Mouse (Mus musculus) embryonic facial prominence, embryonic 12.5 days (tissue): ENCODE data around the gene Armh3. TPM values are rescaled to one million over a fixed set of nuclear protein-coding genes. Genes with fewer than 3 reads are reported as not detected.
A peak's percentile ranks its signal among the peaks of the same experiment; 100 is the strongest.
"Not testable (repeated sequence)": the region's sequence is repeated elsewhere in the genome, so short reads cannot be mapped to it uniquely, and the experiment has no call there.

Source experiments
- ATAC-seq: fragments of 200-750 bp; cut with Nextera tagmentation; 2 replicates; pipeline ENCODE4 v1.8.0; 2017; ENCODE audit not compliant: insufficient number of reproducible peaks, insufficient read depth, low FRiP score, low TSS enrichment
- H3K27ac ChIP-seq: fragments of 300-500 bp; sonication (generic); 2 replicates; pipeline ENCODE4 v1.5.1; 2016; ENCODE audit warnings: mild to moderate bottlenecking
- H3K27me3 ChIP-seq: fragments of 300-500 bp; sonication (generic); 2 replicates; pipeline ENCODE4 v1.6.1; 2016; ENCODE audit warnings: mild to moderate bottlenecking, moderate library complexity
- H3K36me3 ChIP-seq: fragments of 300-500 bp; sonication (generic); 2 replicates; pipeline ENCODE4 v1.6.1; 2016; ENCODE audit warnings: mild to moderate bottlenecking
- H3K4me1 ChIP-seq: fragments of 300-500 bp; sonication (generic); 2 replicates; pipeline ENCODE4 v1.6.1; 2016
- H3K4me2 ChIP-seq: fragments of 300-500 bp; sonication (generic); replicated peaks from 2 replicates; pipeline ENCODE4 v1.6.1; 2016; ENCODE audit warnings: mild to moderate bottlenecking, moderate library complexity
- H3K4me3 ChIP-seq: fragments of 300-500 bp; sonication (generic); 2 replicates; pipeline ENCODE4 v1.5.1; 2016; ENCODE audit warnings: mild to moderate bottlenecking
- H3K9ac ChIP-seq: fragments of 300-500 bp; sonication (generic); 2 replicates; pipeline ENCODE4 v1.6.1; 2016; ENCODE audit warnings: mild to moderate bottlenecking, moderate library complexity
- H3K9me3 ChIP-seq: fragments of 300-500 bp; sonication (generic); 2 replicates; pipeline ENCODE4 v1.6.1; 2016; ENCODE audit warnings: mild to moderate bottlenecking, moderate library complexity
- WGBS: fragments of 180-500 bp; shearing (Covaris S2); methylation state at CpG from one replicate; pipeline ENCODE4 v1.1.7; 2016; 5-methylcytosine and 5-hydroxymethylcytosine counted together
- polyA plus RNA-seq: library from polyadenylated mRNA; unstranded; fragments of >200 nt; fragmentation: Nextera tagmentation; extraction: Ambion mirVana; gene quantifications from 2 replicates; pipeline ENCODE4 v1.2.1, GENCODE M21; 2016

Armh3 gene
- polyA plus RNA-seq, 1 experiment from 2014 or later = 20.0 TPM

- peaks cover 35% of the 10 kb centered on the region for H3K4me1 ChIP-seq
- no peak overlapping the region for H3K27ac ChIP-seq
- no peak for ATAC-seq
- H3K9me3 ChIP-seq = no peaks in the 10 kb centered on the region
- no peak overlapping the region for H3K9ac ChIP-seq
- WGBS = 19% methylated on average over 8 of the region's 8 CpGs
- H3K36me3 ChIP-seq = no peaks in the 10 kb centered on the region
- no peak overlapping the region for H3K4me3 ChIP-seq
- H3K27me3 ChIP-seq = peaks cover 42% of the 10 kb centered on the region
- H3K4me2 ChIP-seq = peak overlapping the region; percentile 44
Observed at GRCm38 (mm10) chr19:45812673-45813252, 185.5 kb downstream of the Armh3 start.

GRCm38 (mm10) chr19:45812115-45812514 lies 186.2 kb downstream of the Armh3 start:
- WGBS = 2% methylated on average over 16 of the region's 16 CpGs
- Histone ChIP-seq H3K9me3 (no peaks in the 10 kb centered on the region), H3K9ac (no peak overlapping the region), H3K27ac (no peak overlapping the region), H3K4me1 (peaks cover 34% of the 10 kb centered on the region), H3K4me2 (peak overlapping the region; percentile 44), H3K27me3 (peaks cover 38% of the 10 kb centered on the region), H3K36me3 (no peaks in the 10 kb centered on the region), H3K4me3 (no peak overlapping the region)
- no peak for ATAC-seq

- Histone ChIP-seq H3K9me3 (no peaks in the 10 kb centered on the region), H3K27me3 (peaks cover 32% of the 10 kb centered on the region), H3K4me1 (peaks cover 25% of the 10 kb centered on the region), H3K4me3 (no peak overlapping the region), H3K27ac (no peak overlapping the region), H3K9ac (no peak overlapping the region), H3K4me2 (no peak overlapping the region), H3K36me3 (no peaks in the 10 kb centered on the region)
- whole genome bisulfite sequencing = 72% methylated on average over 12 of the region's 12 CpGs
- ATAC-seq = no peak
Observed at GRCm38 (mm10) chr19:45811028-45811674, 187.1 kb downstream of the Armh3 start.

GRCm38 (mm10) chr19:45807732-45808131 lies 190.6 kb downstream of the Armh3 start:
- H3K4me2 ChIP-seq = no peak overlapping the region
- peaks cover 12% of the 10 kb centered on the region; the same call in 1 of the 2 replicates for H3K27me3 ChIP-seq
- no peak for ATAC-seq
- peaks cover 12% of the 10 kb centered on the region for H3K4me1 ChIP-seq
- no peaks in the 10 kb centered on the region for H3K36me3 ChIP-seq
- H3K9me3 ChIP-seq = no peaks in the 10 kb centered on the region
- H3K27ac ChIP-seq = no peak overlapping the region
- WGBS = 95% methylated on average over 4 of the region's 4 CpGs
- H3K4me3 ChIP-seq = no peak overlapping the region
- H3K9ac ChIP-seq = no peak overlapping the region

GRCm38 (mm10) chr19:45805817-45806216 lies 192.5 kb downstream of the Armh3 start:
- not testable (repeated sequence) for H3K4me1 ChIP-seq

GRCm38 (mm10) chr19:45804593-45805368 lies 193.5 kb downstream of the Armh3 start:
- Histone ChIP-seq H3K9me3 (no peaks in the 10 kb centered on the region), H3K27me3 (0 out of 2 replicates have a peak, but pooled peaks cover 2% of the 10 kb centered on the region), H3K36me3 (no peaks in the 10 kb centered on the region), H3K9ac (no peak overlapping the region), H3K4me1 (peaks cover 5% of the 10 kb centered on the region; the same call in 1 of the 2 replicates), H3K4me2 (no peak overlapping the region), H3K27ac (no peak overlapping the region), H3K4me3 (no peak overlapping the region)
- ATAC-seq = no peak
- 22% methylated on average over 12 of the region's 12 CpGs for WGBS

More at GRCm38 (mm10) chr19:45805817-45806216, 192.5 kb downstream of the Armh3 start:
- not testable (repeated sequence) for H3K36me3 ChIP-seq, H3K4me2 ChIP-seq, H3K27ac ChIP-seq, H3K4me3 ChIP-seq, H3K9ac ChIP-seq, H3K9me3 ChIP-seq, H3K27me3 ChIP-seq, ATAC-seq
- 94% methylated on average over 6 of the region's 6 CpGs for WGBS

- Histone ChIP-seq H3K27me3 (0 out of 2 replicates have a peak, but pooled peaks cover 2% of the 10 kb centered on the region), H3K4me3 (no peak overlapping the region), H3K27ac (no peak overlapping the region), H3K9me3 (no peaks in the 10 kb centered on the region), H3K36me3 (no peaks in the 10 kb centered on the region), H3K4me2 (no peak overlapping the region), H3K9ac (no peak overlapping the region), H3K4me1 (peaks cover 5% of the 10 kb centered on the region; the same call in 1 of the 2 replicates)
- WGBS = 34% methylated on average over 4 of the region's 4 CpGs
- ATAC-seq = 0 out of 2 replicates have a peak, but pooled peaks have one; percentile 28
Observed at GRCm38 (mm10) chr19:45803408-45803807, 194.9 kb downstream of the Armh3 start.

GRCm38 (mm10) chr19:45802702-45803101 lies 195.6 kb downstream of the Armh3 start:
- Histone ChIP-seq H3K27ac (no peak overlapping the region), H3K27me3 (0 out of 2 replicates have a peak, but pooled peaks cover 2% of the 10 kb centered on the region), H3K36me3 (no peaks in the 10 kb centered on the region), H3K4me2 (no peak overlapping the region), H3K9ac (no peak overlapping the region), H3K4me3 (no peak overlapping the region), H3K9me3 (no peaks in the 10 kb centered on the region), H3K4me1 (peaks cover 5% of the 10 kb centered on the region; the same call in 1 of the 2 replicates)
- no peak for ATAC-seq
- 56% methylated on average over 4 of the region's 4 CpGs for WGBS

GRCm38 (mm10) chr19:45796879-45797278 lies 201.4 kb downstream of the Armh3 start:
- peaks cover 11% of the 10 kb centered on the region; the same call in 1 of the 2 replicates for H3K4me1 ChIP-seq
- no peaks in the 10 kb centered on the region for H3K9me3 ChIP-seq
- 74% methylated on average over 15 of the region's 15 CpGs for whole genome bisulfite sequencing
- H3K27me3 ChIP-seq = 0 out of 2 replicates have a peak, but pooled peaks cover 3% of the 10 kb centered on the region
- no peaks in the 10 kb centered on the region for H3K36me3 ChIP-seq
- H3K27ac ChIP-seq = no peak overlapping the region
- ATAC-seq = no peak
- no peak overlapping the region for H3K4me2 ChIP-seq
- no peak overlapping the region for H3K4me3 ChIP-seq
- H3K9ac ChIP-seq = no peak overlapping the region

- peak; percentile 61 for ATAC-seq
- no peaks in the 10 kb centered on the region for H3K36me3 ChIP-seq
- H3K9me3 ChIP-seq = no peaks in the 10 kb centered on the region
- H3K4me2 ChIP-seq = peak overlapping the region; percentile 48
- 0 out of 2 replicates have a peak, but pooled peaks cover 3% of the 10 kb centered on the region for H3K27me3 ChIP-seq
- H3K9ac ChIP-seq = peak overlapping the region; percentile 25; the same call in 1 of the 2 replicates
- H3K27ac ChIP-seq = no peak overlapping the region
- 8% methylated on average over 15 of the region's 15 CpGs for WGBS
- H3K4me1 ChIP-seq = peaks cover 11% of the 10 kb centered on the region; the same call in 1 of the 2 replicates
- H3K4me3 ChIP-seq = peak overlapping the region; percentile 21; the same call in 1 of the 2 replicates
Observed at GRCm38 (mm10) chr19:45796061-45796556, 202.2 kb downstream of the Armh3 start.

- 0 out of 2 replicates have a peak, but pooled peaks cover 3% of the 10 kb centered on the region for H3K27me3 ChIP-seq
- no peak for ATAC-seq
- no peak overlapping the region for H3K27ac ChIP-seq
- H3K4me2 ChIP-seq = peak overlapping the region; percentile 48
- H3K4me1 ChIP-seq = peaks cover 11% of the 10 kb centered on the region; the same call in 1 of the 2 replicates
- H3K9me3 ChIP-seq = no peaks in the 10 kb centered on the region
- 24% methylated on average over 15 of the region's 15 CpGs for WGBS
- no peak overlapping the region for H3K4me3 ChIP-seq
- H3K9ac ChIP-seq = no peak overlapping the region
- H3K36me3 ChIP-seq = no peaks in the 10 kb centered on the region
Observed at GRCm38 (mm10) chr19:45795406-45795944, 202.8 kb downstream of the Armh3 start.
